Mouse (Mus musculus): ENCODE data around the gene Gm26620. TPM values are rescaled to one million over a fixed set of nuclear protein-coding genes. Genes with fewer than 3 reads are reported as not detected.

The Gm26620 gene
- polyA plus RNA-seq, 1 experiment from 2014 or later: 0.32 TPM

- Histone ChIP-seq H3K9me3 (no peaks in the 10 kb centered on the region), H3K4me2 (replicated peaks) (no peak overlapping the region), H3K27me3 (no peaks in the 10 kb centered on the region), H3K9ac (replicated peaks) (no peak overlapping the region), H3K4me3 (replicated peaks) (no peak overlapping the region), H3K27ac (no peak overlapping the region), H3K4me1 (replicated peaks) (peaks cover 13% of the 10 kb centered on the region), H3K36me3 (no peaks in the 10 kb centered on the region)
- 84% methylated on average over 3 of the region's 3 CpGs for WGBS
- no peak for ATAC-seq
Observed at GRCm38 (mm10) chr1:170862435-170862717, 22.5 kb upstream of the Gm26620 start.

GRCm38 (mm10) chr1:170863033-170863432 lies 21.8 kb upstream of the Gm26620 start:
- H3K4me3 ChIP-seq (replicated peaks): no peak overlapping the region
- peaks cover 13% of the 10 kb centered on the region for H3K4me1 ChIP-seq (replicated peaks)
- H3K9ac ChIP-seq (replicated peaks): no peak overlapping the region
- no peak overlapping the region for H3K27ac ChIP-seq
- 76% methylated on average over 4 of the region's 4 CpGs for WGBS
- no peaks in the 10 kb centered on the region for H3K27me3 ChIP-seq
- ATAC-seq: no peak
- no peak overlapping the region for H3K4me2 ChIP-seq (replicated peaks)
- no peaks in the 10 kb centered on the region for H3K36me3 ChIP-seq
- no peaks in the 10 kb centered on the region for H3K9me3 ChIP-seq

GRCm38 (mm10) chr1:170864234-170864633 lies 20.6 kb upstream of the Gm26620 start:
- Histone ChIP-seq H3K9me3 (no peaks in the 10 kb centered on the region), H3K27me3 (no peaks in the 10 kb centered on the region), H3K27ac (no peak overlapping the region), H3K4me3 (replicated peaks) (no peak overlapping the region), H3K4me2 (replicated peaks) (no peak overlapping the region), H3K36me3 (no peaks in the 10 kb centered on the region), H3K4me1 (replicated peaks) (peaks cover 13% of the 10 kb centered on the region), H3K9ac (replicated peaks) (no peak overlapping the region)
- no peak for ATAC-seq

GRCm38 (mm10) chr1:170864754-170865153 lies 20.1 kb upstream of the Gm26620 start:
- H3K4me2 ChIP-seq (replicated peaks): no peak overlapping the region
- no peak for ATAC-seq
- no peak overlapping the region for H3K4me3 ChIP-seq (replicated peaks)
- no peaks in the 10 kb centered on the region for H3K9me3 ChIP-seq
- no peaks in the 10 kb centered on the region for H3K27me3 ChIP-seq
- H3K4me1 ChIP-seq (replicated peaks): peaks cover 13% of the 10 kb centered on the region
- 81% methylated on average over 3 of the region's 3 CpGs for WGBS
- no peak overlapping the region for H3K27ac ChIP-seq
- no peak overlapping the region for H3K9ac ChIP-seq (replicated peaks)
- H3K36me3 ChIP-seq: no peaks in the 10 kb centered on the region

- no peak overlapping the region for H3K4me2 ChIP-seq (replicated peaks)
- no peaks in the 10 kb centered on the region for H3K9me3 ChIP-seq
- WGBS: 92% methylated on average over 5 of the region's 5 CpGs
- no peaks in the 10 kb centered on the region for H3K36me3 ChIP-seq
- no peak overlapping the region for H3K27ac ChIP-seq
- no peaks in the 10 kb centered on the region for H3K27me3 ChIP-seq
- H3K4me3 ChIP-seq (replicated peaks): no peak overlapping the region
- ATAC-seq: no peak
- H3K4me1 ChIP-seq (replicated peaks): peaks cover 13% of the 10 kb centered on the region
- H3K9ac ChIP-seq (replicated peaks): no peak overlapping the region
Observed at GRCm38 (mm10) chr1:170865406-170865805, 19.5 kb upstream of the Gm26620 start.

- Histone ChIP-seq H3K4me1 (replicated peaks) (peaks cover 13% of the 10 kb centered on the region), H3K27ac (peak overlapping the region; percentile 41; the same call in 1 of the 2 replicates), H3K36me3 (peaks cover 8% of the 10 kb centered on the region; the same call in 1 of the 2 replicates), H3K4me2 (replicated peaks) (peak overlapping the region; percentile 79), H3K4me3 (replicated peaks) (peak overlapping the region; percentile 63), H3K27me3 (no peaks in the 10 kb centered on the region), H3K9ac (replicated peaks) (peak overlapping the region; percentile 82), H3K9me3 (no peaks in the 10 kb centered on the region)
- 3% methylated on average over 30 of the region's 30 CpGs for WGBS
- peak; percentile 60 for ATAC-seq
Observed at GRCm38 (mm10) chr1:170866992-170867690, 17.7 kb upstream of the Gm26620 start.

- H3K9ac ChIP-seq (replicated peaks): peak within 1 kb of the TSS; percentile 82
- peak within 1 kb of the TSS; percentile 63 for H3K4me3 ChIP-seq (replicated peaks)
- H3K27me3 ChIP-seq: no peaks in the 10 kb centered on the region
- H3K9me3 ChIP-seq: no peaks in the 10 kb centered on the region
- H3K4me2 ChIP-seq (replicated peaks): peak within 1 kb of the TSS; percentile 79
- WGBS: under 1% methylated on average over 25 of the region's 25 CpGs
- peak; percentile 83; the same call in 1 of the 2 replicates for ATAC-seq
- H3K36me3 ChIP-seq: peaks cover 12% of the 10 kb centered on the region; the same call in 1 of the 2 replicates
- peaks cover 13% of the 10 kb centered on the region for H3K4me1 ChIP-seq (replicated peaks)
- peak within 1 kb of the TSS; percentile 41; the same call in 1 of the 2 replicates for H3K27ac ChIP-seq
Observed at GRCm38 (mm10) chr1:170867691-170868105, 17.2 kb upstream of the Gm26620 start, which contains the start of gene Atf6. TSS of gene Atf6 (minus strand) at chr1:170867771.

- H3K9me3 ChIP-seq: no peaks in the 10 kb centered on the region
- H3K27ac ChIP-seq: no peak overlapping the region; the same call in 1 of the 2 replicates
- peaks cover 13% of the 10 kb centered on the region for H3K4me1 ChIP-seq (replicated peaks)
- ATAC-seq: peak; percentile 90
- peaks cover 12% of the 10 kb centered on the region; the same call in 1 of the 2 replicates for H3K36me3 ChIP-seq
- peak overlapping the region; percentile 82 for H3K9ac ChIP-seq (replicated peaks)
- under 1% methylated on average over 33 of the region's 33 CpGs for WGBS
- peak overlapping the region; percentile 63 for H3K4me3 ChIP-seq (replicated peaks)
- peak overlapping the region; percentile 79 for H3K4me2 ChIP-seq (replicated peaks)
- H3K27me3 ChIP-seq: no peaks in the 10 kb centered on the region
Observed at GRCm38 (mm10) chr1:170868107-170868904, 16.6 kb upstream of the Gm26620 start.

GRCm38 (mm10) chr1:170868905-170869283 lies 16.0 kb upstream of the Gm26620 start:
- peak; percentile 46 for ATAC-seq
- Histone ChIP-seq H3K4me1 (replicated peaks) (peaks cover 13% of the 10 kb centered on the region), H3K4me3 (replicated peaks) (peak overlapping the region; percentile 63), H3K9ac (replicated peaks) (peak overlapping the region; percentile 64), H3K27ac (no peak overlapping the region; the same call in 1 of the 2 replicates), H3K4me2 (replicated peaks) (peak overlapping the region; percentile 79), H3K9me3 (no peaks in the 10 kb centered on the region), H3K27me3 (no peaks in the 10 kb centered on the region), H3K36me3 (peaks cover 15% of the 10 kb centered on the region)
- 19% methylated on average over 14 of the region's 14 CpGs for WGBS

- Histone ChIP-seq H3K4me2 (replicated peaks) (no peak overlapping the region), H3K4me3 (replicated peaks) (no peak overlapping the region), H3K9ac (replicated peaks) (no peak overlapping the region), H3K4me1 (replicated peaks) (peaks cover 7% of the 10 kb centered on the region), H3K9me3 (no peaks in the 10 kb centered on the region), H3K27me3 (no peaks in the 10 kb centered on the region), H3K36me3 (peaks cover 32% of the 10 kb centered on the region), H3K27ac (no peak overlapping the region)
- 89% methylated on average over 6 of the region's 6 CpGs for WGBS
- no peak for ATAC-seq
Observed at GRCm38 (mm10) chr1:170871402-170871801, 13.5 kb upstream of the Gm26620 start.

GRCm38 (mm10) chr1:170871961-170872360 lies 12.9 kb upstream of the Gm26620 start:
- H3K9me3 ChIP-seq: no peaks in the 10 kb centered on the region
- H3K4me2 ChIP-seq (replicated peaks): no peak overlapping the region
- no peak overlapping the region for H3K27ac ChIP-seq
- peaks cover 33% of the 10 kb centered on the region for H3K36me3 ChIP-seq
- no peak overlapping the region for H3K4me3 ChIP-seq (replicated peaks)
- ATAC-seq: no peak
- peaks cover under 1% of the 10 kb centered on the region for H3K4me1 ChIP-seq (replicated peaks)
- 96% methylated on average over 2 of the region's 2 CpGs for WGBS
- H3K9ac ChIP-seq (replicated peaks): no peak overlapping the region
- H3K27me3 ChIP-seq: no peaks in the 10 kb centered on the region

- WGBS: 96% methylated on average over 3 of the region's 3 CpGs
- no peaks in the 10 kb centered on the region for H3K9me3 ChIP-seq
- H3K4me2 ChIP-seq (replicated peaks): no peak overlapping the region
- no peaks in the 10 kb centered on the region for H3K27me3 ChIP-seq
- H3K4me1 ChIP-seq (replicated peaks): no peaks in the 10 kb centered on the region
- H3K9ac ChIP-seq (replicated peaks): no peak overlapping the region
- H3K36me3 ChIP-seq: peaks cover 59% of the 10 kb centered on the region
- no peak overlapping the region for H3K4me3 ChIP-seq (replicated peaks)
- ATAC-seq: no peak
- no peak overlapping the region for H3K27ac ChIP-seq
Observed at GRCm38 (mm10) chr1:170875676-170876075, 9.2 kb upstream of the Gm26620 start.

Measured in midbrain, embryonic 13.5 days (tissue).